Mouse (Mus musculus): ENCODE data around the gene Dnm2. TPM values are rescaled to one million over a fixed set of nuclear protein-coding genes. Genes with fewer than 3 reads are reported as not detected.

Dnm2 gene
- 59.2 and 64.8 TPM in 2 replicates for polyA plus RNA-seq (2014; fragmentation: Nextera tagmentation; extraction: Ambion mirVana)

- H3K9me3 ChIP-seq (ENCODE audit: control insufficient read depth, low read length): no peaks in the 10 kb centered on the region
- H3K4me2 ChIP-seq (replicated peaks; ENCODE audit: low read depth, low read length): peak within 1 kb of the TSS; percentile 80
- H3K27ac ChIP-seq (ENCODE audit: low read depth, low read length): peak within 1 kb of the TSS; percentile 78
- H3K4me1 ChIP-seq (replicated peaks; ENCODE audit: control insufficient read depth, insufficient read depth, low read length): peaks cover 4% of the 10 kb centered on the region; the same call in 1 of the 2 replicates
- under 1% methylated on average over 80 of the region's 82 CpGs for WGBS
- H3K9ac ChIP-seq (ENCODE audit: low read depth, low read length): peak within 1 kb of the TSS; percentile 88
- ATAC-seq (ENCODE audit: low FRiP score) (peak; percentile 99), DNase-seq (ENCODE audit: low spot score) (peak; percentile 99)
- peak within 1 kb of the TSS; percentile 98 for H3K4me3 ChIP-seq (ENCODE audit: low read depth, low read length)
- H3K27me3 ChIP-seq (ENCODE audit: control insufficient read depth, insufficient read depth, low read length): no peaks in the 10 kb centered on the region
- H3K36me3 ChIP-seq (ENCODE audit: control insufficient read depth, insufficient read depth, low read length): 0 out of 2 replicates have a peak, but pooled peaks cover 4% of the 10 kb centered on the region
These were observed at the start of gene Dnm2 for GRCm38 (mm10) chr9:21424631-21425555. Gene Dnm2, plus strand, starts transcription at chr9:21424908.

- H3K4me2 ChIP-seq (replicated peaks; ENCODE audit: low read depth, low read length): no peak overlapping the region
- H3K4me3 ChIP-seq (ENCODE audit: low read depth, low read length): no peak overlapping the region
- H3K9me3 ChIP-seq (ENCODE audit: control insufficient read depth, low read length): no peaks in the 10 kb centered on the region
- no peak overlapping the region for H3K27ac ChIP-seq (ENCODE audit: low read depth, low read length)
- ATAC-seq (ENCODE audit: low FRiP score) (no peak), DNase-seq (ENCODE audit: low spot score) (no peak)
- no peaks in the 10 kb centered on the region for H3K4me1 ChIP-seq (replicated peaks; ENCODE audit: control insufficient read depth, insufficient read depth, low read length)
- H3K27me3 ChIP-seq (ENCODE audit: control insufficient read depth, insufficient read depth, low read length): no peaks in the 10 kb centered on the region
- H3K9ac ChIP-seq (ENCODE audit: low read depth, low read length): no peak overlapping the region
- H3K36me3 ChIP-seq (ENCODE audit: control insufficient read depth, insufficient read depth, low read length): 0 out of 2 replicates have a peak, but pooled peaks cover 2% of the 10 kb centered on the region
- WGBS: 82% methylated on average over 3 of the region's 3 CpGs
These were observed 45.5 kb upstream of the Dnm2 start for GRCm38 (mm10) chr9:21379195-21379594.

- H3K27me3 ChIP-seq (ENCODE audit: control insufficient read depth, insufficient read depth, low read length): no peaks in the 10 kb centered on the region
- ATAC-seq (ENCODE audit: low FRiP score): no peak
- no peaks in the 10 kb centered on the region for H3K4me1 ChIP-seq (replicated peaks; ENCODE audit: control insufficient read depth, insufficient read depth, low read length)
- no peak overlapping the region for H3K4me2 ChIP-seq (replicated peaks; ENCODE audit: low read depth, low read length)
- H3K4me3 ChIP-seq (ENCODE audit: low read depth, low read length): no peak overlapping the region
- no peak for DNase-seq (ENCODE audit: low spot score)
- 0 out of 2 replicates have a peak, but pooled peaks cover 2% of the 10 kb centered on the region for H3K36me3 ChIP-seq (ENCODE audit: control insufficient read depth, insufficient read depth, low read length)
- H3K27ac ChIP-seq (ENCODE audit: low read depth, low read length): no peak overlapping the region
- no peaks in the 10 kb centered on the region for H3K9me3 ChIP-seq (ENCODE audit: control insufficient read depth, low read length)
- H3K9ac ChIP-seq (ENCODE audit: low read depth, low read length): no peak overlapping the region
These were observed 43.8 kb upstream of the Dnm2 start for GRCm38 (mm10) chr9:21380868-21381267.

GRCm38 (mm10) chr9:21383966-21384365, 40.7 kb upstream of the Dnm2 start:
- Histone ChIP-seq H3K9me3 (ENCODE audit: control insufficient read depth, low read length) (no peaks in the 10 kb centered on the region), H3K27me3 (ENCODE audit: control insufficient read depth, insufficient read depth, low read length) (no peaks in the 10 kb centered on the region), H3K4me2 (replicated peaks; ENCODE audit: low read depth, low read length) (no peak overlapping the region), H3K36me3 (ENCODE audit: control insufficient read depth, insufficient read depth, low read length) (0 out of 2 replicates have a peak, but pooled peaks cover 4% of the 10 kb centered on the region), H3K9ac (ENCODE audit: low read depth, low read length) (no peak overlapping the region), H3K27ac (ENCODE audit: low read depth, low read length) (no peak overlapping the region), H3K4me1 (replicated peaks; ENCODE audit: control insufficient read depth, insufficient read depth, low read length) (no peaks in the 10 kb centered on the region), H3K4me3 (ENCODE audit: low read depth, low read length) (no peak overlapping the region)
- no peak for DNase-seq (ENCODE audit: low spot score)
- ATAC-seq (ENCODE audit: low FRiP score): no peak

GRCm38 (mm10) chr9:21392646-21393175, 32.0 kb upstream of the Dnm2 start:
- H3K4me3 ChIP-seq (ENCODE audit: low read depth, low read length): no peak overlapping the region
- H3K36me3 ChIP-seq (ENCODE audit: control insufficient read depth, insufficient read depth, low read length): peaks cover 25% of the 10 kb centered on the region
- DNase-seq (ENCODE audit: low spot score) (no peak), ATAC-seq (ENCODE audit: low FRiP score) (no peak)
- no peaks in the 10 kb centered on the region for H3K4me1 ChIP-seq (replicated peaks; ENCODE audit: control insufficient read depth, insufficient read depth, low read length)
- 91% methylated on average over 10 of the region's 10 CpGs for WGBS
- H3K9me3 ChIP-seq (ENCODE audit: control insufficient read depth, low read length): no peaks in the 10 kb centered on the region
- H3K27me3 ChIP-seq (ENCODE audit: control insufficient read depth, insufficient read depth, low read length): no peaks in the 10 kb centered on the region
- no peak overlapping the region for H3K4me2 ChIP-seq (replicated peaks; ENCODE audit: low read depth, low read length)
- no peak overlapping the region for H3K9ac ChIP-seq (ENCODE audit: low read depth, low read length)
- H3K27ac ChIP-seq (ENCODE audit: low read depth, low read length): no peak overlapping the region

- ATAC-seq (ENCODE audit: low FRiP score) (no peak), DNase-seq (ENCODE audit: low spot score) (no peak)
- Histone ChIP-seq H3K27me3 (ENCODE audit: control insufficient read depth, insufficient read depth, low read length) (no peaks in the 10 kb centered on the region), H3K9me3 (ENCODE audit: control insufficient read depth, low read length) (no peaks in the 10 kb centered on the region), H3K27ac (ENCODE audit: low read depth, low read length) (no peak overlapping the region), H3K9ac (ENCODE audit: low read depth, low read length) (no peak overlapping the region), H3K4me1 (replicated peaks; ENCODE audit: control insufficient read depth, insufficient read depth, low read length) (no peaks in the 10 kb centered on the region), H3K4me2 (replicated peaks; ENCODE audit: low read depth, low read length) (no peak overlapping the region), H3K36me3 (ENCODE audit: control insufficient read depth, insufficient read depth, low read length) (peaks cover 30% of the 10 kb centered on the region), H3K4me3 (ENCODE audit: low read depth, low read length) (no peak overlapping the region)
- 89% methylated on average over 3 of the region's 3 CpGs for WGBS
These were observed 29.0 kb upstream of the Dnm2 start for GRCm38 (mm10) chr9:21395692-21396091.

GRCm38 (mm10) chr9:21397170-21397569, 27.5 kb upstream of the Dnm2 start:
- ATAC-seq (ENCODE audit: low FRiP score) (no peak), DNase-seq (ENCODE audit: low spot score) (no peak)
- Histone ChIP-seq H3K4me3 (ENCODE audit: low read depth, low read length) (no peak overlapping the region), H3K36me3 (ENCODE audit: control insufficient read depth, insufficient read depth, low read length) (peaks cover 30% of the 10 kb centered on the region), H3K27me3 (ENCODE audit: control insufficient read depth, insufficient read depth, low read length) (no peaks in the 10 kb centered on the region), H3K27ac (ENCODE audit: low read depth, low read length) (no peak overlapping the region), H3K9ac (ENCODE audit: low read depth, low read length) (no peak overlapping the region), H3K4me1 (replicated peaks; ENCODE audit: control insufficient read depth, insufficient read depth, low read length) (no peaks in the 10 kb centered on the region), H3K4me2 (replicated peaks; ENCODE audit: low read depth, low read length) (no peak overlapping the region), H3K9me3 (ENCODE audit: control insufficient read depth, low read length) (no peaks in the 10 kb centered on the region)
- WGBS: 96% methylated on average over 3 of the region's 3 CpGs

- H3K9me3 ChIP-seq (ENCODE audit: control insufficient read depth, low read length): no peaks in the 10 kb centered on the region
- DNase-seq (ENCODE audit: low spot score) (no peak), ATAC-seq (ENCODE audit: low FRiP score) (no peak)
- no peak overlapping the region for H3K9ac ChIP-seq (ENCODE audit: low read depth, low read length)
- H3K4me2 ChIP-seq (replicated peaks; ENCODE audit: low read depth, low read length): no peak overlapping the region
- H3K27ac ChIP-seq (ENCODE audit: low read depth, low read length): no peak overlapping the region
- peaks cover 44% of the 10 kb centered on the region for H3K36me3 ChIP-seq (ENCODE audit: control insufficient read depth, insufficient read depth, low read length)
- H3K4me3 ChIP-seq (ENCODE audit: low read depth, low read length): no peak overlapping the region
- no peaks in the 10 kb centered on the region for H3K4me1 ChIP-seq (replicated peaks; ENCODE audit: control insufficient read depth, insufficient read depth, low read length)
- WGBS: 94% methylated on average over 9 of the region's 9 CpGs
- no peaks in the 10 kb centered on the region for H3K27me3 ChIP-seq (ENCODE audit: control insufficient read depth, insufficient read depth, low read length)
These were observed 23.7 kb upstream of the Dnm2 start for GRCm38 (mm10) chr9:21401042-21401441.

Data from hindbrain, embryonic 11.5 days (tissue).